Mouse (Mus musculus) testis, adult 2 months (tissue): Measurements from ENCODE around the gene Map2k5. TPM values are rescaled to one million over a fixed set of nuclear protein-coding genes. Genes with fewer than 3 reads are reported as not detected.

Experiments
- H3K27ac ChIP-seq: fragments of 200-500 bp; 2 replicates; pipeline ENCODE4 v1.5.1; 2012; ENCODE audit warnings: low read depth, low read length; ENCODE audit not compliant: control insufficient read depth, insufficient read depth
- H3K27me3 ChIP-seq: fragments of 200-500 bp; 2 replicates; pipeline ENCODE4 v1.6.1; 2012; ENCODE audit warnings: mild to moderate bottlenecking, low read length, moderate library complexity; ENCODE audit not compliant: control insufficient read depth, insufficient read depth
- H3K36me3 ChIP-seq: fragments of 200-500 bp; 2 replicates; pipeline ENCODE4 v1.6.1; 2012; ENCODE audit warnings: mild to moderate bottlenecking, low read length; ENCODE audit not compliant: control insufficient read depth, insufficient read depth
- H3K4me1 ChIP-seq: fragments of 200-500 bp; 2 replicates; pipeline ENCODE4 v1.6.1; 2012; ENCODE audit warnings: low read length; ENCODE audit not compliant: control insufficient read depth, insufficient read depth
- H3K4me3 ChIP-seq: fragments of 200-500 bp; 2 replicates; pipeline ENCODE4 v1.5.1; 2012; ENCODE audit warnings: low read depth, mild to moderate bottlenecking, low read length, moderate library complexity, mixed read lengths; ENCODE audit not compliant: control insufficient read depth
- CTCF ChIP-seq: fragments of 200-500 bp; IDR thresholded peaks from 2 replicates; pipeline ENCODE4 v1.5.1; 2012; ENCODE audit warnings: low read depth, mild to moderate bottlenecking, inconsistent platforms, low read length, moderate library complexity; ENCODE audit not compliant: control insufficient read depth, insufficient read depth, insufficient replicate concordance
- POLR2A ChIP-seq: fragments of 200-500 bp; IDR thresholded peaks from 2 replicates; pipeline ENCODE4 v1.6.1; 2012; ENCODE audit warnings: low read depth, mild to moderate bottlenecking, inconsistent platforms, low read length, moderate library complexity; ENCODE audit not compliant: control insufficient read depth
- polyA plus RNA-seq: library from polyadenylated mRNA; depleted of rRNA; stranded (reverse); fragments of >200 nt; gene quantifications from 2 replicates; pipeline ENCODE4 v1.2.3, GENCODE M21; 2012

Map2k5 gene
- polyA plus RNA-seq, 1 experiment: 53.3 TPM

GRCm38 (mm10) chr9:63241241-63241640 lies 136.5 kb downstream of the Map2k5 start:
- no peaks in the 10 kb centered on the region; the same call in 1 of the 2 replicates for H3K4me1 ChIP-seq
- TF ChIP-seq POLR2A (no peak), CTCF (no peak)
- H3K36me3 ChIP-seq: no peaks in the 10 kb centered on the region
- H3K27me3 ChIP-seq: no peaks in the 10 kb centered on the region
- H3K4me3 ChIP-seq: no peak overlapping the region
- H3K27ac ChIP-seq: no peak overlapping the region

- H3K27ac ChIP-seq: no peak overlapping the region
- no peaks in the 10 kb centered on the region for H3K36me3 ChIP-seq
- no peaks in the 10 kb centered on the region for H3K27me3 ChIP-seq
- TF ChIP-seq POLR2A: no peak
- TF ChIP-seq CTCF: no peak
- no peaks in the 10 kb centered on the region for H3K4me1 ChIP-seq
- H3K4me3 ChIP-seq: no peak overlapping the region
Observed at GRCm38 (mm10) chr9:63234356-63234755, 143.3 kb downstream of the Map2k5 start.

- Histone ChIP-seq H3K4me3 (no peak overlapping the region), H3K36me3 (no peaks in the 10 kb centered on the region)
- TF ChIP-seq CTCF: no peak
- no peak for TF ChIP-seq POLR2A
Observed at GRCm38 (mm10) chr9:63230289-63230688, 147.4 kb downstream of the Map2k5 start.

GRCm38 (mm10) chr9:63229124-63229523 lies 148.6 kb downstream of the Map2k5 start:
- TF ChIP-seq CTCF (no peak), POLR2A (no peak)
- no peaks in the 10 kb centered on the region for H3K4me1 ChIP-seq

More at GRCm38 (mm10) chr9:63230289-63230688, 147.4 kb downstream of the Map2k5 start:
- Histone ChIP-seq H3K27me3 (no peaks in the 10 kb centered on the region), H3K4me1 (no peaks in the 10 kb centered on the region), H3K27ac (no peak overlapping the region)

GRCm38 (mm10) chr9:63222161-63222560 lies 155.5 kb downstream of the Map2k5 start:
- H3K27ac ChIP-seq: no peak overlapping the region

More at GRCm38 (mm10) chr9:63229124-63229523, 148.6 kb downstream of the Map2k5 start:
- H3K27ac ChIP-seq: no peak overlapping the region
- H3K27me3 ChIP-seq: no peaks in the 10 kb centered on the region
- H3K4me3 ChIP-seq: no peak overlapping the region
- no peaks in the 10 kb centered on the region for H3K36me3 ChIP-seq

GRCm38 (mm10) chr9:63219851-63220250 lies 157.9 kb downstream of the Map2k5 start:
- no peak overlapping the region for H3K27ac ChIP-seq
- TF ChIP-seq CTCF: no peak
- no peak for TF ChIP-seq POLR2A
- no peaks in the 10 kb centered on the region for H3K27me3 ChIP-seq
- H3K36me3 ChIP-seq: no peaks in the 10 kb centered on the region
- H3K4me1 ChIP-seq: no peaks in the 10 kb centered on the region
- no peak overlapping the region for H3K4me3 ChIP-seq

More at GRCm38 (mm10) chr9:63222161-63222560, 155.5 kb downstream of the Map2k5 start:
- no peak overlapping the region for H3K4me3 ChIP-seq
- TF ChIP-seq POLR2A (no peak), CTCF (no peak)
- H3K4me1 ChIP-seq: no peaks in the 10 kb centered on the region
- no peaks in the 10 kb centered on the region for H3K36me3 ChIP-seq
- H3K27me3 ChIP-seq: no peaks in the 10 kb centered on the region

- Histone ChIP-seq H3K36me3 (no peaks in the 10 kb centered on the region), H3K27me3 (no peaks in the 10 kb centered on the region), H3K4me1 (no peaks in the 10 kb centered on the region), H3K27ac (no peak overlapping the region), H3K4me3 (no peak overlapping the region)
- TF ChIP-seq POLR2A: no peak
- TF ChIP-seq CTCF: no peak
Observed at GRCm38 (mm10) chr9:63215031-63215430, 162.7 kb downstream of the Map2k5 start.
